Mouse (Mus musculus): Measurements from ENCODE around the gene Ptprn2. TPM values are rescaled to one million over a fixed set of nuclear protein-coding genes. Genes with fewer than 3 reads are reported as not detected.

Ptprn2 gene
- total and polyA plus RNA-seq, 3 experiments, result 0.17 TPM; not detected in 2

DNA sequence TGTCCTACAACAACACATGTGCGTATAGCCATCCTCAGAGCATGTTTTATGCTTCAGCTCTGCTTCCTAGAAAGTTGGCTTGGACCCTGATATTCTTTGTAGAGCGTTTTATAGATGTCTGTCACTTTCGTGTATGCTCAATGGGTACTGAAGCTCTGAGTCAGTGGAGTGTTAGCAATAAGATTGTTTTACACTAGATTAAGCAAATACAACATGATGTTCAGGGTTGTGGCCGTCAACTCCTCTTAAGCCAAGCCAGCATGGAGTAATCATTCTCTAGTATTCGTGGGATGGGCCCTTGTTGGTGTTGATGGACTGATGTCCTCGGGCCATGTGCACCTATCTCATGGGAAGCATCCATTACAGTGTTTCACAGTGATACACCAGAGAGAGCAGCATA is 610.4 kb downstream of the Ptprn2 start:
- H3K4me2 ChIP-seq (ENCODE audit: insufficient read depth, low read depth, poor library complexity, severe bottlenecking), result no peak overlapping the region
- TF ChIP-seq SMC3 (IDR thresholded peaks at IDR 0.05; ENCODE audit: low read depth, low read length) (no peak), PAX5 (IDR thresholded peaks at IDR 0.05; ENCODE audit: low read length) (no peak), BHLHE40 (IDR thresholded peaks at IDR 0.05; ENCODE audit: low read depth, low read length) (no peak), SIN3A (IDR thresholded peaks at IDR 0.05; ENCODE audit: low read length) (no peak), IRF4 (IDR thresholded peaks at IDR 0.05; ENCODE audit: low read depth, low read length) (no peak), POLR2AphosphoS2 (IDR thresholded peaks at IDR 0.05; ENCODE audit: low read depth, low read length) (no peak), MAFK (IDR thresholded peaks at IDR 0.05; ENCODE audit: insufficient replicate concordance, low read length) (no peak), ZC3H11A (IDR thresholded peaks at IDR 0.05; ENCODE audit: low read depth, low read length) (no peak), NRF1 (IDR thresholded peaks at IDR 0.05; ENCODE audit: low read depth, low read length) (no peak), GABPA (IDR thresholded peaks at IDR 0.05; ENCODE audit: insufficient replicate concordance, low read depth, low read length) (no peak), MXI1 (IDR thresholded peaks at IDR 0.05; ENCODE audit: low read depth, low read length) (no peak)
- no peak overlapping the region for H3K27ac ChIP-seq (ENCODE audit: insufficient read depth, low read depth)
- H3K9me3 ChIP-seq (replicated peaks; ENCODE audit: low read length), result no peaks in the 10 kb centered on the region
- dilution Hi-C loops (cut with MboI; ENCODE audit: extremely low pct_ligation_motif_present, extremely low pct_unique_long_range_greater_than_20kb, low sequenced_read_pairs), result no loop called here
- no peak overlapping the region for H3K4me3 ChIP-seq (replicated peaks in 1 of 3; ENCODE audit: low read depth in 2 of 3, low read length in 2 of 3, poor library complexity in 1 of 3)
- H3K79me2 ChIP-seq (replicated peaks; ENCODE audit: control insufficient read depth, extremely low read depth, insufficient read depth, poor library complexity, severe bottlenecking), result no peaks in the 10 kb centered on the region
- H3K27me3 ChIP-seq (replicated peaks), result no peaks in the 10 kb centered on the region
- in situ Hi-C loops (cut with MboI; ENCODE audit: low pct_ligation_motif_present, low pct_unique_long_range_greater_than_20kb, low sequenced_read_pairs), result no loop called here
- H3K9ac ChIP-seq (ENCODE audit: insufficient read depth, low read depth), result no peak overlapping the region
- DNase-seq (ENCODE audit: extremely low read depth), result no peak
- H3K36me3 ChIP-seq (replicated peaks in 1 of 2; ENCODE audit: control insufficient read depth in 1 of 2, insufficient read depth in 1 of 2, low read length in 1 of 2), result no peaks in the 10 kb centered on the region
- H3K4me1 ChIP-seq (ENCODE audit: control insufficient read depth in 1 of 2, insufficient read depth in 2 of 2), result peaks cover 2 to 6% of the 10 kb centered on the region in 2 experiments; a peak in 3 of 4 replicates

DNA sequence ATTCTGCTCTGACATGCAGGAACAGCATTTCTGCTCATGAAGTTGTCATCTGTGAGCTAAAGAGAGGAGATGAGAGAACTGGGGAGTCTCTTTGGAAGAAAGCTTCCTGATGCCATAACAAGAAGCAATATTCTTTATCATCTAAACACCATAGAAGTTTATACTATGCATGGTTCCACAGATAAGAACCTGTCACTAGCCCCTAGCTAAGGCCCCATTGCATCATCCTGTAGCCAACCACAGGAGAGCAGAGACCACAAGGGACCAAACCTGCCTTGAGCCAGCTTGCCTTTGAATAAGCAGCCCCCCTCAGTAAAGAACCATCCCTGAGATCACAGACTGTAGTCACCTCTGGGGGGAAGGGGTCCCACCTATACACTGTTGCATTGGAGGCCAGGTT is 612.8 kb downstream of the Ptprn2 start:
- Histone ChIP-seq H3K9me3 (replicated peaks; ENCODE audit: low read length) (no peaks in the 10 kb centered on the region), H3K36me3 (replicated peaks in 1 of 2; ENCODE audit: control insufficient read depth in 1 of 2, insufficient read depth in 1 of 2, low read length in 1 of 2) (no peaks in the 10 kb centered on the region), H3K27ac (ENCODE audit: insufficient read depth, low read depth) (no peak overlapping the region), H3K4me2 (ENCODE audit: insufficient read depth, low read depth, poor library complexity, severe bottlenecking) (no peak overlapping the region), H3K4me1 (ENCODE audit: control insufficient read depth in 1 of 2, insufficient read depth in 2 of 2) (peaks cover 2 to 6% of the 10 kb centered on the region in 2 experiments; a peak in 3 of 4 replicates), H3K27me3 (replicated peaks) (no peaks in the 10 kb centered on the region), H3K4me3 (replicated peaks in 1 of 3; ENCODE audit: low read depth in 2 of 3, low read length in 2 of 3, poor library complexity in 1 of 3) (no peak overlapping the region), H3K79me2 (replicated peaks; ENCODE audit: control insufficient read depth, extremely low read depth, insufficient read depth, poor library complexity, severe bottlenecking) (no peaks in the 10 kb centered on the region), H3K9ac (ENCODE audit: insufficient read depth, low read depth) (no peak overlapping the region)
- DNase-seq (ENCODE audit: extremely low read depth), result no peak
- TF ChIP-seq CHD1 (IDR thresholded peaks at IDR 0.05; ENCODE audit: low read depth, low read length), result no peak
- no peak for TF ChIP-seq MAFK (IDR thresholded peaks at IDR 0.05; ENCODE audit: insufficient replicate concordance, low read length)
- TF ChIP-seq CHD2 (IDR thresholded peaks at IDR 0.05; ENCODE audit: low read length), result no peak
- no peak for TF ChIP-seq JUN (IDR thresholded peaks at IDR 0.05; ENCODE audit: insufficient read depth, low read depth, low read length)
- TF ChIP-seq USF2 (conservative IDR thresholded peaks at IDR 0.05; ENCODE audit: low read depth, low read length), result no peak
- no peak for TF ChIP-seq ZMIZ1 (IDR thresholded peaks at IDR 0.05; ENCODE audit: low read depth, low read length)
- no peak for TF ChIP-seq MYC (IDR thresholded peaks at IDR 0.05; ENCODE audit: low read depth, low read length)
- TF ChIP-seq PAX5 (IDR thresholded peaks at IDR 0.05; ENCODE audit: low read length), result no peak
- dilution Hi-C loops (cut with MboI; ENCODE audit: extremely low pct_ligation_motif_present, extremely low pct_unique_long_range_greater_than_20kb, low sequenced_read_pairs) (no loop called here), in situ Hi-C loops (cut with MboI; ENCODE audit: low pct_ligation_motif_present, low pct_unique_long_range_greater_than_20kb, low sequenced_read_pairs) (no loop called here)
